19 mouse cellular contexts compared by ENCODE assay signal in the genomic region with DNA sequence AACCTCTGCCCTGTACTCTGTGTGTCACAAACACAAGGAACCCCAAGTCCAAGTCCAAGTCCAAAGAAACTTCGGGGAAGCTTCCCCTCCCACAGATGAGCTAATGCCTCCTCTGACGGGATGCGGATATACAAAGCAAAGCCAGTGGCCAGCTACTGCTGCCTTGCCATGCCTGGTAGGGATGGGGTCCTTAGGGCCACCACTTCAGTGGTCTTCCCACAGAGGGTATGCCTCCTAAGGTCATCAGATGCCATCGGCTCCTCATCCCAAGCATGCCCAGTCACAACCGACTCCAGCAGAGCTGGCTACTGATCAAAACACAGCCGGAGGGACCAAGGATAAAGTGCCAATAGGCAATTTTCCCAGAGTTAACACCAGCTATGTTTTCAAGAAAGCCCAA. TPM values are rescaled to one million over a fixed set of nuclear protein-coding genes. Genes with fewer than 3 reads are reported as not detected.
DNase-seq lines count a peak whose midpoint lies in the region; ATAC-seq and TF ChIP-seq lines count a peak whose summit lies in the region.
"Had no signal": no experiment of that assay in that cellular context is flagged by ENCODE, and none has a peak within 500 bp of the region (broad histone marks: within the 10 kb centered on the region; RNA-seq: fewer than 3 reads in every experiment).

No protein-coding gene starts in this region.

- TF ChIP-seq POLR2A in lung, adult 2 months (IDR thresholded peaks at IDR 0.05; ENCODE audit: borderline replicate concordance, extremely low read depth, low read depth, low read length), result no peak
- TF ChIP-seq POLR2A in limb, embryonic 14.5 days (IDR thresholded peaks at IDR 0.05; ENCODE audit: borderline replicate concordance, extremely low read depth, insufficient read depth, insufficient read length), result no peak

- no peaks in the 10 kb centered on the region for H3K9me3 ChIP-seq in heart, embryonic 11.5 days (replicated peaks; ENCODE audit: control insufficient read depth, low read length)
- H3K9me3 ChIP-seq in lung, postnatal 0 days (ENCODE audit: low read length), result no peaks in the 10 kb centered on the region
- no peaks in the 10 kb centered on the region for H3K9me3 ChIP-seq in limb, embryonic 14.5 days (ENCODE audit: control insufficient read depth, low read length)
- H3K9me3 ChIP-seq: midbrain, embryonic 13.5 days; neural tube, embryonic 13.5 days had no signal

- ATAC-seq in heart, embryonic 11.5 days (replicated peaks; ENCODE audit: insufficient number of reproducible peaks, low FRiP score, low TSS enrichment), result no peak
- 0 out of 2 replicates have a peak, but pooled peaks have one; percentile 23 for ATAC-seq in lung, postnatal 0 days
- ATAC-seq in limb, embryonic 14.5 days (ENCODE audit: low FRiP score, low read depth), result no peak
- ATAC-seq: liver, postnatal 0 days; midbrain, embryonic 13.5 days had no signal

- no peaks in the 10 kb centered on the region for H3K27me3 ChIP-seq in heart, embryonic 11.5 days (ENCODE audit: control insufficient read depth, insufficient read depth, low read length)
- no peaks in the 10 kb centered on the region for H3K27me3 ChIP-seq in lung, postnatal 0 days (replicated peaks; ENCODE audit: insufficient read depth, low read length)
- H3K27me3 ChIP-seq in limb, embryonic 14.5 days (ENCODE audit: control insufficient read depth, insufficient read depth, low read length), result no peaks in the 10 kb centered on the region
- H3K27me3 ChIP-seq: neural tube, embryonic 13.5 days had no signal

- no peak overlapping the region for H3K4me3 ChIP-seq in heart, embryonic 11.5 days (ENCODE audit: low read depth, low read length)
- H3K4me3 ChIP-seq in lung, postnatal 0 days (ENCODE audit: low read depth, low read length), result no peak overlapping the region
- no peak overlapping the region for H3K4me3 ChIP-seq in lung, adult 2 months (replicated peaks; ENCODE audit: extremely low read depth, low read depth, low read length)
- H3K4me3 ChIP-seq in limb, embryonic 14.5 days (replicated peaks; ENCODE audit: low read length), result no peak overlapping the region
- H3K4me3 ChIP-seq: midbrain, embryonic 13.5 days; neural tube, embryonic 13.5 days had no signal

- H3K4me1 ChIP-seq in heart, embryonic 11.5 days (ENCODE audit: control insufficient read depth, insufficient read depth, low read length), result 0 out of 2 replicates have a peak, but pooled peaks cover 10% of the 10 kb centered on the region
- no peaks in the 10 kb centered on the region for H3K4me1 ChIP-seq in lung, postnatal 0 days (ENCODE audit: insufficient read depth, low read depth, low read length)
- peaks cover 10% of the 10 kb centered on the region for H3K4me1 ChIP-seq in lung, adult 2 months (ENCODE audit: control insufficient read depth, insufficient read depth, low read length)
- H3K4me1 ChIP-seq in limb, embryonic 14.5 days (ENCODE audit: control insufficient read depth, insufficient read depth, low read length), result peaks cover 54% of the 10 kb centered on the region

- 73% methylated on average over 6 of the region's 6 CpGs for WGBS in heart, embryonic 11.5 days (ENCODE audit: insufficient replicate concordance)
- 49% methylated on average over 6 of the region's 6 CpGs for WGBS in lung, postnatal 0 days
- 54% methylated on average over 6 of the region's 6 CpGs for WGBS in lung, adult 2 months
- WGBS in limb, embryonic 14.5 days, result 47% methylated on average over 6 of the region's 6 CpGs

- TF ChIP-seq EP300 in lung, postnatal 0 days (IDR thresholded peaks at IDR 0.05), result no peak

- peak; percentile 41 for DNase-seq in adrenal gland, postnatal 10 days
- no peak for DNase-seq in adrenal gland, adult (ENCODE audit: inconsistent age in 2 of 2, low spot score in 1 of 2)
- no peak for DNase-seq in heart, adult 9 months (ENCODE audit: low spot score in 2 of 2)
- DNase-seq in lung, postnatal 0 days (ENCODE audit: low spot score), result no peak
- DNase-seq in lung, adult 2 months, result no peak
- no peak for DNase-seq in limb, embryonic 14.5 days (ENCODE audit: low spot score)
- no peak for DNase-seq in embryo, embryonic 11 days
- DNase-seq: adrenal gland, adult 8-10 months; cerebellum, adult 11-12 months; cerebellum, postnatal 25 days; kidney, adult 8-10 months; kidney, postnatal 14 days; liver, postnatal 0 days; spleen, adult 18-20 months; thymus, adult 18-20 months; thymus, postnatal 4 days had no signal

- no peak overlapping the region for H3K4me2 ChIP-seq in heart, embryonic 11.5 days
- H3K4me2 ChIP-seq in lung, postnatal 0 days (replicated peaks; ENCODE audit: low read depth, low read length), result no peak overlapping the region
- H3K4me2 ChIP-seq in limb, embryonic 14.5 days (replicated peaks; ENCODE audit: low read depth, low read length, severe bottlenecking), result no peak overlapping the region; the same call in 1 of the 2 replicates
- H3K4me2 ChIP-seq: midbrain, embryonic 13.5 days; neural tube, embryonic 13.5 days had no signal

- 0 out of 2 replicates have a peak overlapping the region, but pooled peaks have one; percentile 50 for H3K27ac ChIP-seq in heart, embryonic 11.5 days (ENCODE audit: low read depth, low read length)
- no peak overlapping the region for H3K27ac ChIP-seq in lung, postnatal 0 days (ENCODE audit: low read length)
- H3K27ac ChIP-seq in limb, embryonic 14.5 days (replicated peaks; ENCODE audit: low read depth, low read length), result 0 out of 2 replicates have a peak overlapping the region, but pooled peaks have one; percentile 19
- H3K27ac ChIP-seq: midbrain, embryonic 13.5 days had no signal

- H3K9ac ChIP-seq in heart, embryonic 11.5 days (ENCODE audit: low read depth, low read length), result no peak overlapping the region
- H3K9ac ChIP-seq in lung, postnatal 0 days (replicated peaks; ENCODE audit: low read depth), result no peak overlapping the region
- H3K9ac ChIP-seq in limb, embryonic 14.5 days (ENCODE audit: low read depth, low read length, severe bottlenecking), result no peak overlapping the region
- H3K9ac ChIP-seq: liver, postnatal 0 days; midbrain, embryonic 13.5 days; neural tube, embryonic 13.5 days had no signal

- no peak for TF ChIP-seq CTCF in lung, postnatal 0 days (IDR thresholded peaks at IDR 0.05)
- no peak for TF ChIP-seq CTCF in lung, adult 2 months (IDR thresholded peaks at IDR 0.05; ENCODE audit: insufficient read depth, low read length)

- H3K36me3 ChIP-seq in heart, embryonic 11.5 days (ENCODE audit: control insufficient read depth, insufficient read depth, low read length), result no peaks in the 10 kb centered on the region
- H3K36me3 ChIP-seq in lung, postnatal 0 days (ENCODE audit: insufficient read depth, low read length), result no peaks in the 10 kb centered on the region
- H3K36me3 ChIP-seq in limb, embryonic 14.5 days (ENCODE audit: control insufficient read depth, insufficient read depth, low read length), result no peaks in the 10 kb centered on the region
- H3K36me3 ChIP-seq: midbrain, embryonic 13.5 days; neural tube, embryonic 13.5 days had no signal

RNA-seq across cellular contexts. Expression of gene Nkd2, which starts 10.9 kb away (rescaled TPM):
- total RNA-seq in adrenal gland, postnatal 10 days (2021), result 1 to 10 TPM; 2.8 to 3.0 TPM
- 2.3 and 2.4 TPM in 2 replicates for polyA plus RNA-seq in heart, embryonic 11.5 days (2014; fragmentation: Nextera tagmentation; extraction: Ambion mirVana)
- polyA plus RNA-seq in lung, postnatal 0 days (2015; fragmentation: Nextera tagmentation; extraction: Ambion mirVana), result 3.1 and 3.2 TPM in 2 replicates
- 12.1 and 14.2 TPM in 2 replicates for polyA plus RNA-seq in lung, adult 2 months (2012; rRNA removed)
- 50.3 and 57.9 TPM in 2 replicates for polyA plus RNA-seq in limb, embryonic 14.5 days (2012; rRNA removed)
- 34.8 and 39.7 TPM in 2 replicates for polyA plus RNA-seq in limb, embryonic 14.5 days (2014; fragmentation: Nextera tagmentation; extraction: Ambion mirVana)
